Mouse (Mus musculus) spleen, postnatal 0 days (tissue): Measurements from ENCODE around the gene Pifo. TPM values are rescaled to one million over a fixed set of nuclear protein-coding genes. Genes with fewer than 3 reads are reported as not detected.

Experiments used
- polyA plus RNA-seq: library from polyadenylated mRNA; unstranded; fragments of >200 nt; fragmentation: Nextera tagmentation; extraction: Ambion mirVana; gene quantifications from 2 replicates; pipeline ENCODE4 v1.2.1, GENCODE M21; 2015

Gene Pifo
- not detected in 2 replicates for polyA plus RNA-seq

GRCm38 (mm10) chr3:106014546-106014945, at the start of gene Pifo:
TSS of gene Pifo (minus strand) at chr3:106014646.

GRCm38 (mm10) chr3:106032781-106033180, 18.3 kb upstream of the Pifo start, which contains the start of gene Chil5:
TSS of gene Chil5 (minus strand) at chr3:106032814.

GRCm38 (mm10) chr3:105973411-105973810, 41.0 kb downstream of the Pifo start, which contains the start of gene Ovgp1:
TSS of gene Ovgp1 (plus strand) at chr3:105973711.

GRCm38 (mm10) chr3:105959999-105960398, 54.4 kb downstream of the Pifo start, which contains the start of gene Atp5f1:
TSS of gene Atp5f1 (minus strand) at chr3:105960099.

GRCm38 (mm10) chr3:105958974-105959580, 55.4 kb downstream of the Pifo start, which contains the start of gene Wdr77:
TSS of gene Wdr77 (plus strand) at chr3:105959369.

Other genes with a start within 250 kb of the Pifo start
- gene Rap1a, start 213.3 kb downstream of the Pifo start, polyA plus RNA-seq: 140 and 142 TPM in 2 replicates
- 4.8 and 7.8 TPM in 2 replicates for gene Adora3, start 143.8 kb downstream of the Pifo start, polyA plus RNA-seq
- 0.45 and 0.67 TPM in 2 replicates for gene Tmigd3, start 143.7 kb downstream of the Pifo start, polyA plus RNA-seq
- 9.4 and 11.1 TPM in 2 replicates for gene I830077J02Rik, start 82.0 kb downstream of the Pifo start, polyA plus RNA-seq
- 44.3 and 54.8 TPM in 2 replicates for gene Wdr77, start 55.3 kb downstream of the Pifo start, polyA plus RNA-seq
- gene Atp5f1, start 54.5 kb downstream of the Pifo start, polyA plus RNA-seq: 313 and 317 TPM in 2 replicates
- gene Ovgp1, start 40.9 kb downstream of the Pifo start, polyA plus RNA-seq: 1.8 and 2.1 TPM in 2 replicates
- 0.51 and 0.66 TPM in 2 replicates for gene Chil5, start 18.2 kb upstream of the Pifo start, polyA plus RNA-seq
- not detected in 2 replicates for gene Chia1, start 98.6 kb upstream of the Pifo start, polyA plus RNA-seq
- gene Chil3, start 152.9 kb upstream of the Pifo start, polyA plus RNA-seq: 51.0 and 68.1 TPM in 2 replicates
- gene Chil4, start 204.9 kb upstream of the Pifo start, polyA plus RNA-seq: not detected in 2 replicates